Mouse (Mus musculus) forebrain, embryonic 15.5 days (tissue): ENCODE measurements around the gene Fam45a. TPM values are rescaled to one million over a fixed set of nuclear protein-coding genes. Genes with fewer than 3 reads are reported as not detected.

Source experiments
- ATAC-seq: fragments of 200-750 bp; cut with Nextera tagmentation; replicated peaks from 2 replicates; pipeline ENCODE4 v1.8.0; 2017; ENCODE audit warnings: mild to moderate bottlenecking, moderate TSS enrichment, moderate library complexity
- H3K27ac ChIP-seq: fragments of 300-500 bp; sonication (generic); replicated peaks from 2 replicates; pipeline ENCODE4 v1.5.1; 2015; ENCODE audit warnings: mild to moderate bottlenecking, inconsistent platforms
- H3K27me3 ChIP-seq: fragments of 300-500 bp; sonication (generic); 2 replicates; pipeline ENCODE4 v1.6.1; 2015; ENCODE audit warnings: inconsistent platforms
- H3K36me3 ChIP-seq: fragments of 300-500 bp; sonication (generic); 2 replicates; pipeline ENCODE4 v1.6.1; 2015; ENCODE audit warnings: mild to moderate bottlenecking, inconsistent platforms
- H3K4me1 ChIP-seq: fragments of 300-500 bp; sonication (generic); 2 replicates; pipeline ENCODE4 v1.6.1; 2015; ENCODE audit warnings: inconsistent platforms
- H3K4me2 ChIP-seq: fragments of 300-500 bp; sonication (generic); replicated peaks from 2 replicates; pipeline ENCODE4 v1.6.1; 2015; ENCODE audit warnings: mild to moderate bottlenecking, inconsistent platforms
- H3K4me3 ChIP-seq: fragments of 300-500 bp; sonication (generic); 2 replicates; pipeline ENCODE4 v1.5.1; 2015; ENCODE audit warnings: mild to moderate bottlenecking, inconsistent platforms
- H3K9ac ChIP-seq: fragments of 300-500 bp; sonication (generic); replicated peaks from 2 replicates; pipeline ENCODE4 v1.6.1; 2015; ENCODE audit warnings: mild to moderate bottlenecking, inconsistent platforms
- H3K9me3 ChIP-seq: fragments of 300-500 bp; sonication (generic); 2 replicates; pipeline ENCODE4 v1.6.1; 2016; ENCODE audit warnings: inconsistent platforms
- WGBS: fragments of 180-500 bp; shearing (Covaris S2); methylation state at CpG from one replicate; pipeline ENCODE4 v1.1.7; 2015; ENCODE audit warnings: mixed read lengths; 5-methylcytosine and 5-hydroxymethylcytosine counted together
- polyA plus RNA-seq: library from polyadenylated mRNA; unstranded; fragments of >200 nt; fragmentation: Nextera tagmentation; extraction: Ambion mirVana; gene quantifications from 2 replicates; pipeline ENCODE4 v1.2.1, GENCODE M21; 2015

Fam45a gene
- polyA plus RNA-seq, 1 experiment from 2014 or later, result 42.9 TPM

DNA sequence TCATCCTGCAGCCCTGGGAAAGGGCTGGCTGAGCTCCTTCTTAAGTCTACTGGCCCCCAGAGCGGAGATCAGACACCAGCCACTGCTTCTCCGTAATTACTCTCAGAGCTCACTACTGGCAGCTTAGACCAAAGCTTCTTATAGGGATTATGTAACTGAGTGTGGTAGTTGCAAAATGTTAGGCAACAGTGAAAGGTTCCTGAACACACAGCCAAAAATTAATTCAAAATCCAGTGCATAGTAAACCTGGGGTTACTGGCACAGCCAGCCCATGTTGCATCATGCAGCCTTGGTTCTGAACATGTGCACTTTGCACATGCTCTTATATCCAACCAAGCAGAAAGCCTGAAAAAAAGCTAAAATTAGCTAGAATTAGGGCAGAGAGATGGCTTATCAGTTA, 16.1 kb upstream of the Fam45a start:
- no peaks in the 10 kb centered on the region for H3K27me3 ChIP-seq
- no peak overlapping the region for H3K4me2 ChIP-seq
- no peak for ATAC-seq
- no peaks in the 10 kb centered on the region for H3K36me3 ChIP-seq
- peaks cover 3% of the 10 kb centered on the region; the same call in 1 of the 2 replicates for H3K4me1 ChIP-seq
- no peaks in the 10 kb centered on the region for H3K9me3 ChIP-seq
- no peak overlapping the region for H3K4me3 ChIP-seq
- H3K9ac ChIP-seq, result no peak overlapping the region
- H3K27ac ChIP-seq, result no peak overlapping the region
- WGBS, result 75% methylated on average over 2 of the region's 2 CpGs

GRCm38 (mm10) chr19:60797415-60797814, 14.0 kb upstream of the Fam45a start:
- no peak overlapping the region for H3K4me2 ChIP-seq
- no peaks in the 10 kb centered on the region for H3K4me1 ChIP-seq
- no peak for ATAC-seq
- no peaks in the 10 kb centered on the region for H3K9me3 ChIP-seq
- 93% methylated on average over 2 of the region's 2 CpGs for WGBS
- no peaks in the 10 kb centered on the region for H3K36me3 ChIP-seq
- no peak overlapping the region for H3K27ac ChIP-seq
- H3K27me3 ChIP-seq, result no peaks in the 10 kb centered on the region
- no peak overlapping the region for H3K9ac ChIP-seq
- H3K4me3 ChIP-seq, result no peak overlapping the region

- no peak overlapping the region for H3K9ac ChIP-seq
- no peaks in the 10 kb centered on the region for H3K4me1 ChIP-seq
- no peaks in the 10 kb centered on the region for H3K27me3 ChIP-seq
- 78% methylated on average over 7 of the region's 7 CpGs for WGBS
- H3K27ac ChIP-seq, result no peak overlapping the region
- H3K4me2 ChIP-seq, result no peak overlapping the region
- H3K9me3 ChIP-seq, result no peaks in the 10 kb centered on the region
- H3K4me3 ChIP-seq, result no peak overlapping the region
- H3K36me3 ChIP-seq, result no peaks in the 10 kb centered on the region
- no peak for ATAC-seq
Observed at GRCm38 (mm10) chr19:60799867-60800569, 11.4 kb upstream of the Fam45a start.

GRCm38 (mm10) chr19:60804903-60805302, 6.5 kb upstream of the Fam45a start:
- ATAC-seq, result no peak

GRCm38 (mm10) chr19:60809927-60810326, 1.5 kb upstream of the Fam45a start:
- Histone ChIP-seq H3K9ac (no peak overlapping the region), H3K4me3 (no peak overlapping the region), H3K9me3 (no peaks in the 10 kb centered on the region), H3K27ac (no peak overlapping the region), H3K4me2 (no peak overlapping the region), H3K4me1 (peaks cover 9% of the 10 kb centered on the region), H3K27me3 (no peaks in the 10 kb centered on the region), H3K36me3 (peaks cover under 1% of the 10 kb centered on the region; the same call in 1 of the 2 replicates)
- no peak for ATAC-seq
- 91% methylated on average over 2 of the region's 2 CpGs for WGBS

More at GRCm38 (mm10) chr19:60804903-60805302, 6.5 kb upstream of the Fam45a start:
- Histone ChIP-seq H3K4me1 (no peaks in the 10 kb centered on the region), H3K4me2 (no peak overlapping the region), H3K4me3 (no peak overlapping the region), H3K9ac (no peak overlapping the region), H3K36me3 (no peaks in the 10 kb centered on the region), H3K27me3 (no peaks in the 10 kb centered on the region), H3K9me3 (no peaks in the 10 kb centered on the region), H3K27ac (no peak overlapping the region)
- 70% methylated on average over 2 of the region's 2 CpGs for WGBS

GRCm38 (mm10) chr19:60812036-60812389, 628 bp downstream of the Fam45a start:
- Histone ChIP-seq H3K27ac (peak overlapping the region; percentile 68; the same call in 1 of the 2 replicates), H3K4me2 (peak overlapping the region; percentile 51), H3K27me3 (no peaks in the 10 kb centered on the region), H3K9me3 (no peaks in the 10 kb centered on the region), H3K36me3 (peaks cover 17% of the 10 kb centered on the region), H3K4me3 (peak overlapping the region; percentile 75), H3K9ac (peak overlapping the region; percentile 79), H3K4me1 (peaks cover 9% of the 10 kb centered on the region)
- 9% methylated on average over 10 of the region's 10 CpGs for WGBS
- no peak for ATAC-seq

- peaks cover 9% of the 10 kb centered on the region for H3K4me1 ChIP-seq
- WGBS, result 95% methylated on average over 6 of the region's 6 CpGs
- H3K4me2 ChIP-seq, result no peak overlapping the region
Observed at GRCm38 (mm10) chr19:60813133-60813532, 1.7 kb downstream of the Fam45a start.

GRCm38 (mm10) chr19:60818677-60819076, 7.3 kb downstream of the Fam45a start:
- peaks cover 65% of the 10 kb centered on the region for H3K36me3 ChIP-seq
- no peak for ATAC-seq
- whole genome bisulfite sequencing, result 93% methylated on average over 6 of the region's 6 CpGs

More at GRCm38 (mm10) chr19:60813133-60813532, 1.7 kb downstream of the Fam45a start:
- no peaks in the 10 kb centered on the region for H3K27me3 ChIP-seq
- H3K36me3 ChIP-seq, result peaks cover 19% of the 10 kb centered on the region
- H3K27ac ChIP-seq, result no peak overlapping the region
- H3K9me3 ChIP-seq, result no peaks in the 10 kb centered on the region
- H3K9ac ChIP-seq, result no peak overlapping the region
- H3K4me3 ChIP-seq, result no peak overlapping the region
- ATAC-seq, result no peak

DNA sequence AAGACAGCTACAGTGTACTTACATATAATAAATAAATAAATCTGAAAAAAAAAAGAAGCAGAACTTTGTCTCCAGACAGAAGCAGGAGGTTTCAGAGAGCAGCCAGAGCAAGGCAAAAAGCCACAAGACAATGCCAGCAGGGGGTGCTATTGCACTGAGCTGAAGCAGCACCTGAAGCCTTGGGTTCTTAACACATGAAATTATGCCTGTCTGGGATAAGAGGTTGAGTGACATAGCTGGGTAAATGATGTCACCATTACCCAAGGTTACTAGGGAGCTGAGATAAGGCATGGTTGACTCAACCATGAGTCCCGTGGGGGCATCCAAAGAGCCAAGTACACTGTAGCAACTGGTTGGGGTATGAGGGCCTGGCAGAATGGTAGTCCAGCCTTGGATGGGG, 26.4 kb downstream of the Fam45a start:
- Histone ChIP-seq H3K36me3 (peaks cover 64% of the 10 kb centered on the region), H3K4me1 (no peaks in the 10 kb centered on the region), H3K27me3 (no peaks in the 10 kb centered on the region), H3K4me2 (no peak overlapping the region), H3K9me3 (no peaks in the 10 kb centered on the region), H3K4me3 (no peak overlapping the region), H3K9ac (no peak overlapping the region), H3K27ac (no peak overlapping the region)
- 73% methylated on average over 1 of the region's 1 CpGs for WGBS
- ATAC-seq, result peak; percentile 46

More at GRCm38 (mm10) chr19:60818677-60819076, 7.3 kb downstream of the Fam45a start:
- no peak overlapping the region for H3K4me3 ChIP-seq
- no peaks in the 10 kb centered on the region for H3K9me3 ChIP-seq
- H3K27ac ChIP-seq, result no peak overlapping the region
- H3K27me3 ChIP-seq, result no peaks in the 10 kb centered on the region
- H3K9ac ChIP-seq, result no peak overlapping the region
- no peak overlapping the region for H3K4me2 ChIP-seq
- no peaks in the 10 kb centered on the region for H3K4me1 ChIP-seq

- peaks cover 24% of the 10 kb centered on the region for H3K36me3 ChIP-seq
Observed at GRCm38 (mm10) chr19:60843324-60843723, 31.9 kb downstream of the Fam45a start.

DNA sequence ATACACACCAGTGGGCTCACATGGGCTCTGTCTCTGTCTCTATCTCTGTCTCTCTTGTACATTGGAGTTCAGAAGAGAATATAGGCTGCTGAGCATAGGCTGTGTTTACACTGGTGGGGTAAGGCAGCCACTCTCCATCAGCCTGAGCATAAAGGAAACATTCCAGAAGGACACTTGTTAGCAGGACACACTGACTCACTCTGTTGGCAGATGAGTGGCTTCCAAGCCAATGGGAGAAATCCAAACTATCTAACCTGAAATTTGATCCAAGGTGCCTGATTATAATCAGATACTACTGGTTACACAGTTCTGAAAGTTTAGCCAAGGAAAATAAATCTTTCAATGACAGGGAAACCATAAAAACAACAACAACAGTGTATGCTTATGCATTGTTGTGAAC, 34.3 kb downstream of the Fam45a start:
- no peak overlapping the region for H3K9ac ChIP-seq
- H3K9me3 ChIP-seq, result no peaks in the 10 kb centered on the region
- no peaks in the 10 kb centered on the region for H3K27me3 ChIP-seq
- peaks cover 8% of the 10 kb centered on the region for H3K36me3 ChIP-seq
- H3K4me1 ChIP-seq, result no peaks in the 10 kb centered on the region
- no peak overlapping the region for H3K4me2 ChIP-seq
- ATAC-seq, result no peak
- no peak overlapping the region for H3K4me3 ChIP-seq
- no peak overlapping the region for H3K27ac ChIP-seq

More at GRCm38 (mm10) chr19:60843324-60843723, 31.9 kb downstream of the Fam45a start:
- H3K4me3 ChIP-seq, result no peak overlapping the region
- no peak overlapping the region for H3K4me2 ChIP-seq
- no peak for ATAC-seq
- no peaks in the 10 kb centered on the region for H3K9me3 ChIP-seq
- H3K9ac ChIP-seq, result no peak overlapping the region
- H3K27me3 ChIP-seq, result no peaks in the 10 kb centered on the region
- H3K4me1 ChIP-seq, result no peaks in the 10 kb centered on the region
- no peak overlapping the region for H3K27ac ChIP-seq

DNA sequence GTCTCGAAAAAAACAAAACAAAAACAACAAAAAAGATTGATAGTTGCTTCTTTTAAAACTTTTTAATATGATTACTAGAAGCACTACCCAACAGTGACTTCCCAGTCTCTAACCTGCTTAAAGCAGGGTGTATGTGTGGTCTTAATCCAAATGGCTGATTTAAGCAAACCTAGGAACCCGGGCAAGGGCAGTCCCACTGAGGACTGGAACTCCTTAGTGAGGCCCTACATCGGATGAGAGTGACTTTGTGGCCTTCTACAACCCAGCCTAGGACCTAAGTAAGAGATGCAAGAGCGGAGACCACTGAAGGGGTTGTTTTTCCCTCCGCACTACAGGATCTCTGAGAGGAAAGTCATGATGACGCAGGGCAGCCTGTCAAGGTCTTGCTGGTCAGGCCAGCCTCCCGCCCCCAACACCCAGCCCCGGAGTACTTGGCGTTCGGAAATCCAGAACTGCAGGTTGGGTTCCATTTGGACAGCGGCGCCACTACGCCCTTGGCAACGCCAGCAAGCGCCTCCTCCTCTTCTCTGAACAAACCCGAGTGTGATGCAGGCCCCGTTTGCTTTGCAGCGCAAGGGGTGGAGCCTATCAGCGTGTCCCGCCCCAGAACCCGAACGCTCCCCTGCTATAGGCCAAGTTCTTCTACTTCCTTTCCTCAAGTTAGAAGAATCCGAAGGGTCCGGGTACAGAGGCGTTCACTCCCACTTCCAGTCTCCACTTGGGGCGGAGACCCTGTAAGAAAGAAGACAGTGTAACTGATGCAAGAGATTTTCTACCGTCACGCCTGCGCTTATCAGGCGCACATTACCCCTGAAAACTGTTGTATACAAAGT, 49.7 kb downstream of the Fam45a start, which contains the start of gene Sfxn4:
Sfxn4 (minus strand) TSS at position 612 of the 833 bp plus-strand sequence.
- 3% methylated on average over 30 of the region's 30 CpGs for WGBS
- no peaks in the 10 kb centered on the region for H3K27me3 ChIP-seq
- H3K4me3 ChIP-seq, result peak within 1 kb of the TSS; percentile 53
- peaks cover 10% of the 10 kb centered on the region for H3K4me1 ChIP-seq
- peak within 1 kb of the TSS; percentile 55 for H3K27ac ChIP-seq
- H3K4me2 ChIP-seq, result peak within 1 kb of the TSS; percentile 51
- H3K9ac ChIP-seq, result peak within 1 kb of the TSS; percentile 61
- H3K9me3 ChIP-seq, result no peaks in the 10 kb centered on the region
- peaks cover 8% of the 10 kb centered on the region; the same call in 1 of the 2 replicates for H3K36me3 ChIP-seq
- peak; percentile 100 for ATAC-seq
